Mouse (Mus musculus) urinary bladder, postnatal 4 days (tissue): ENCODE results near the gene Plcd3.

Source experiments
- DNase-seq, 2 experiments: peaks; one replicate each; pipeline ENCODE4 v3.0.0; 2021 to 2022; ENCODE audit warnings: low spot score in 2 of 2

Gene Plcd3

GRCm38 (mm10) chr11:103101481-103101865, at the start of gene Plcd3, which contains the start of gene Acbd4:
Gene Plcd3, minus strand, starts transcription at chr11:103101658.
Gene Acbd4, plus strand, starts transcription at chr11:103101682.
- DNase-seq, result peak; percentile 78 to 89

GRCm38 (mm10) chr11:103149771-103150170, 48.3 kb upstream of the Plcd3 start:
- DNase-seq, result no peak

GRCm38 (mm10) chr11:103147766-103148165, 46.3 kb upstream of the Plcd3 start:
- DNase-seq, result no peak

- DNase-seq, result no peak
Measured at GRCm38 (mm10) chr11:103146386-103146785, 44.9 kb upstream of the Plcd3 start.

- DNase-seq, result no peak
Measured at GRCm38 (mm10) chr11:103144309-103145285, 43.1 kb upstream of the Plcd3 start.

GRCm38 (mm10) chr11:103142441-103143182, 41.2 kb upstream of the Plcd3 start:
- peak in 1 of 2 experiments; percentile 63 for DNase-seq

GRCm38 (mm10) chr11:103141944-103142255, 40.4 kb upstream of the Plcd3 start:
- DNase-seq, result no peak

GRCm38 (mm10) chr11:103141101-103141943, 39.9 kb upstream of the Plcd3 start:
- peak; percentile 78 to 80 for DNase-seq

GRCm38 (mm10) chr11:103140763-103141100, 39.3 kb upstream of the Plcd3 start:
- DNase-seq, result no peak

GRCm38 (mm10) chr11:103139951-103140762, 38.7 kb upstream of the Plcd3 start:
- DNase-seq, result no peak

- no peak for DNase-seq
Measured at GRCm38 (mm10) chr11:103136039-103136577, 34.6 kb upstream of the Plcd3 start.

GRCm38 (mm10) chr11:103134221-103134620, 32.8 kb upstream of the Plcd3 start:
- no peak for DNase-seq

GRCm38 (mm10) chr11:103133456-103134185, 32.2 kb upstream of the Plcd3 start:
- no peak for DNase-seq

- DNase-seq, result peak; percentile 99 to 100
Measured at GRCm38 (mm10) chr11:103132576-103133455, 31.4 kb upstream of the Plcd3 start.

- peak; percentile 54 to 73 for DNase-seq
Measured at GRCm38 (mm10) chr11:103131701-103132575, 30.5 kb upstream of the Plcd3 start, which contains the start of gene Hexim2. Gene Hexim2, plus strand, starts transcription at chr11:103132429.

GRCm38 (mm10) chr11:103120315-103120714, 18.9 kb upstream of the Plcd3 start:
- no peak for DNase-seq

- DNase-seq, result no peak
Measured at GRCm38 (mm10) chr11:103119609-103120008, 18.2 kb upstream of the Plcd3 start.

GRCm38 (mm10) chr11:103118866-103119265, 17.4 kb upstream of the Plcd3 start:
- no peak for DNase-seq
